Comparison of ENCODE assay signal across 11 mouse cellular contexts in genomic region chr3:124587534-124587933, GRCm38 (mm10). TPM values are rescaled to one million over a fixed set of nuclear protein-coding genes. Genes with fewer than 3 reads are reported as not detected.
DNase-seq lines count a peak whose midpoint lies in the region; ATAC-seq and TF ChIP-seq lines count a peak whose summit lies in the region.
"Had no signal": no experiment of that assay in that cellular context is flagged by ENCODE, and none has a peak within 500 bp of the region (broad histone marks: within the 10 kb centered on the region; RNA-seq: fewer than 3 reads in every experiment).

No protein-coding gene starts in this region.

- peak; percentile 49 for TF ChIP-seq CTCF in gastrocnemius, adult 2 months (IDR thresholded peaks at IDR 0.05)
- TF ChIP-seq CTCF in lung, postnatal 0 days (IDR thresholded peaks at IDR 0.05): peak; percentile 58

- H3K4me2 ChIP-seq in lung, postnatal 0 days (replicated peaks; ENCODE audit: low read depth, low read length): no peak overlapping the region
- no peak overlapping the region for H3K4me2 ChIP-seq in forebrain, embryonic 12.5 days
- H3K4me2 ChIP-seq: heart, embryonic 13.5 days had no signal

- H3K4me3 ChIP-seq in gastrocnemius, adult 2 months: no peak overlapping the region
- no peak overlapping the region for H3K4me3 ChIP-seq in lung, postnatal 0 days (ENCODE audit: low read depth, low read length)
- no peak overlapping the region for H3K4me3 ChIP-seq in forebrain, embryonic 12.5 days (replicated peaks)
- H3K4me3 ChIP-seq: heart, embryonic 13.5 days had no signal

- no peak for TF ChIP-seq EP300 in lung, postnatal 0 days (IDR thresholded peaks at IDR 0.05)

- intact Hi-C loops in gastrocnemius, adult 2 months (cut with DNase I): loop anchor here (10.0 kb wide), 1 partner anchor 1073 kb away; no protein-coding TSS in a partner anchor

- no peak overlapping the region for H3K27ac ChIP-seq in gastrocnemius, adult 2 months
- no peak overlapping the region for H3K27ac ChIP-seq in lung, postnatal 0 days (ENCODE audit: low read length)
- H3K27ac ChIP-seq in forebrain, embryonic 12.5 days: no peak overlapping the region
- H3K27ac ChIP-seq: heart, embryonic 13.5 days had no signal

- no peak for DNase-seq in gastrocnemius, adult 2 months
- DNase-seq in gastrocnemius, adult 18-20 months (ENCODE audit: low spot score): no peak
- peak; percentile 23 for DNase-seq in lung, postnatal 0 days (ENCODE audit: low spot score)
- DNase-seq in lung, postnatal 14 days: no peak
- DNase-seq in retina, postnatal 7 days (ENCODE audit: low read depth, low spot score): peak; percentile 8
- no peak for DNase-seq in urinary bladder, adult 18-20 months (ENCODE audit: low spot score in 2 of 2)
- DNase-seq: cerebellum, adult 11-12 months had no signal

- 6% methylated on average over 3 of the region's 3 CpGs for WGBS in lung, postnatal 0 days
- 14% methylated on average over 3 of the region's 3 CpGs for WGBS in forebrain, embryonic 12.5 days

- no peaks in the 10 kb centered on the region for H3K9me3 ChIP-seq in lung, postnatal 0 days (ENCODE audit: low read length)
- no peaks in the 10 kb centered on the region for H3K9me3 ChIP-seq in forebrain, embryonic 12.5 days
- H3K9me3 ChIP-seq: heart, embryonic 13.5 days had no signal

- no peaks in the 10 kb centered on the region for H3K36me3 ChIP-seq in lung, postnatal 0 days (ENCODE audit: insufficient read depth, low read length)
- H3K36me3 ChIP-seq in forebrain, embryonic 12.5 days (replicated peaks): no peaks in the 10 kb centered on the region
- H3K36me3 ChIP-seq: heart, embryonic 13.5 days had no signal

- ATAC-seq in lung, postnatal 0 days: no peak
- peak; percentile 60 for ATAC-seq in forebrain, embryonic 12.5 days (ENCODE audit: low FRiP score)
- ATAC-seq in megakaryocyte, adult 5-6 weeks (ENCODE audit: poor library complexity, severe bottlenecking): no peak

- H3K4me1 ChIP-seq in lung, postnatal 0 days (ENCODE audit: insufficient read depth, low read depth, low read length): no peaks in the 10 kb centered on the region
- no peaks in the 10 kb centered on the region for H3K4me1 ChIP-seq in forebrain, embryonic 12.5 days
- H3K4me1 ChIP-seq: heart, embryonic 13.5 days had no signal

- H3K9ac ChIP-seq in lung, postnatal 0 days (replicated peaks; ENCODE audit: low read depth): no peak overlapping the region
- no peak overlapping the region for H3K9ac ChIP-seq in forebrain, embryonic 12.5 days
- H3K9ac ChIP-seq: heart, embryonic 13.5 days had no signal

- H3K27me3 ChIP-seq in lung, postnatal 0 days (replicated peaks; ENCODE audit: insufficient read depth, low read length): no peaks in the 10 kb centered on the region
- H3K27me3 ChIP-seq in forebrain, embryonic 12.5 days: no peaks in the 10 kb centered on the region
- H3K27me3 ChIP-seq: heart, embryonic 13.5 days had no signal

RNA-seq across cellular contexts. Expression of gene 1700003H04Rik, which starts 6.6 kb away (rescaled TPM):
- total RNA-seq in gastrocnemius, adult 2 months (2021): not detected
- not detected for total RNA-seq in gastrocnemius, adult 18-20 months (2021)
- polyA plus RNA-seq in lung, postnatal 0 days (2015; fragmentation: Nextera tagmentation; extraction: Ambion mirVana): not detected in 2 replicates
- not detected in 2 replicates for polyA plus RNA-seq in forebrain, embryonic 12.5 days (2016; fragmentation: Nextera tagmentation; extraction: Ambion mirVana)
- not detected in 2 replicates for total RNA-seq in megakaryocyte, adult 5-6 weeks (2015)
- total RNA-seq in megakaryocyte, adult 5-6 weeks (2017): not detected in 2 replicates
- total RNA-seq: left cerebral cortex, postnatal 10 days had no signal
- polyA plus RNA-seq: heart, embryonic 13.5 days had no signal

Comparison
In these comparisons a context has a peak if more than half of its experiments do, and no peak if none do; other contexts are left out.
1. DNase-seq: peak in lung, postnatal 0 days (single experiment) and retina, postnatal 7 days (single experiment); none in gastrocnemius, adult 2 months (single experiment), gastrocnemius, adult 18-20 months (single experiment), lung, postnatal 14 days (single experiment) and urinary bladder, adult 18-20 months (0 of 2).